Mouse (Mus musculus) stomach, embryonic 16.5 days (tissue): ENCODE data around the gene Foxred1. TPM values are rescaled to one million over a fixed set of nuclear protein-coding genes. Genes with fewer than 3 reads are reported as not detected.

Experiments
- ATAC-seq: fragments of 200-750 bp; cut with Nextera tagmentation; 2 replicates; pipeline ENCODE4 v1.8.0; 2017; ENCODE audit warnings: moderate number of reproducible peaks, moderate TSS enrichment; ENCODE audit not compliant: insufficient read depth, low FRiP score
- H3K27ac ChIP-seq: fragments of 300-500 bp; sonication (generic); 2 replicates; pipeline ENCODE4 v1.5.1; 2014; ENCODE audit warnings: low read length
- H3K27me3 ChIP-seq: fragments of 300-500 bp; sonication (generic); 2 replicates; pipeline ENCODE4 v1.6.1; 2014; ENCODE audit warnings: low read length, control low read depth, mixed read lengths; ENCODE audit not compliant: control insufficient read depth, insufficient read depth
- H3K36me3 ChIP-seq: fragments of 300-500 bp; sonication (generic); 2 replicates; pipeline ENCODE4 v1.6.1; 2014; ENCODE audit warnings: low read length; ENCODE audit not compliant: control insufficient read depth, insufficient read depth
- H3K4me1 ChIP-seq: fragments of 300-500 bp; sonication (generic); 2 replicates; pipeline ENCODE4 v1.6.1; 2014; ENCODE audit warnings: low read length, control low read depth, mixed read lengths; ENCODE audit not compliant: control insufficient read depth, insufficient read depth
- H3K4me2 ChIP-seq: fragments of 300-500 bp; sonication (generic); 2 replicates; pipeline ENCODE4 v1.6.1; 2014; ENCODE audit warnings: low read depth, low read length, mixed read lengths
- H3K4me3 ChIP-seq: fragments of 300-500 bp; sonication (generic); replicated peaks from 2 replicates; pipeline ENCODE4 v1.5.1; 2014; ENCODE audit warnings: mild to moderate bottlenecking, low read length
- H3K9ac ChIP-seq: fragments of 300-500 bp; sonication (generic); 2 replicates; pipeline ENCODE4 v1.6.1; 2014; ENCODE audit warnings: low read length
- H3K9me3 ChIP-seq: fragments of 300-500 bp; sonication (generic); replicated peaks from 2 replicates; pipeline ENCODE4 v1.6.1; 2016; ENCODE audit warnings: low read length, control low read depth; ENCODE audit not compliant: control insufficient read depth
- WGBS: fragments of 180-500 bp; shearing (Covaris S2); extraction: QIAGEN DNeasy Blood & Tissue Kit; methylation state at CpG from one replicate; pipeline ENCODE4 v1.1.7; 2014; 5-methylcytosine and 5-hydroxymethylcytosine counted together
- polyA plus RNA-seq: library from polyadenylated mRNA; unstranded; fragments of >200 nt; fragmentation: Nextera tagmentation; extraction: Ambion mirVana; gene quantifications from 2 replicates; pipeline ENCODE4 v1.2.1, GENCODE M21; 2015

Foxred1 gene
- polyA plus RNA-seq, 1 experiment from 2014 or later = 41.8 TPM

DNA sequence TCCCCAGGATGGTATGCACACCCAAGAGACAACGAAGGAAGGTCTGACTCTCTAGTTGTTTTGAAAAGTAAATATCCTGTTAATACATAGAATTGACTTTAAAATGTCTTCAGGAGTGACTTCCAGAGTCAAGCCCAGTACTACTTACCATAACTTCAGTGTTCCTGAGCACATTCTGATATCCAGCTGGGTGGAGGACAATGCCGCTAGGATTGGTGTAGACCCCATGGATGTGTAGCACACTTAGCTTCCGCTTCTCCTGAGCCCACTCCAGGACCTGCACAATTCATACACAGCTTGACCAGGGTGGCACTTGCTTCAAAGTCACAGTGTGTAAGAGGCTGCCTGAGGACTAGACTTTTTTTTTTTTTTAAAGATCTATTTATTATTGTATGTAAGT is 12.6 kb upstream of the Foxred1 start:
- Histone ChIP-seq H3K27ac (no peak overlapping the region), H3K27me3 (no peaks in the 10 kb centered on the region), H3K9ac (no peak overlapping the region), H3K4me2 (no peak overlapping the region), H3K4me3 (no peak overlapping the region), H3K9me3 (no peaks in the 10 kb centered on the region), H3K4me1 (no peaks in the 10 kb centered on the region), H3K36me3 (peaks cover 8% of the 10 kb centered on the region)
- no peak for ATAC-seq
- 97% methylated on average over 3 of the region's 3 CpGs for WGBS

DNA sequence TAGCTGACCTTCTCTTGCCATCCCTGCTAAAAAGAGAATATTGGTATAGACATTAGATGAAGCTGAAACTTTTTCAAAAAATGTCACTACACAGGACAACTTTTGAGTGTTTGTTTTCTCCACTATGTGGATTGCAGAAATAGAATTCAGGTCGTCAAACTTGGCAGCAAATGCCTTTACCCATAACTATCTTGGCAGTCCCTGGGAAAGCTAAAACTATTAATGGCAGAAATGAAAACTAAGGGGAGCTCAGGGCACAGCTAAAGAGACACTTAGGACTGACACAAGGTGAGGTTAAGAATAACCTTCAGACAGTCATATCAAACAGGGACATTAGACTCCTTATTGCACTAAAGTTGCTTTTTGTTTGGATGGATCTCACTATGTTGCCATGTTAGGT is 7.1 kb upstream of the Foxred1 start:
- 75% methylated on average over 1 of the region's 1 CpGs for WGBS

GRCm38 (mm10) chr9:35211573-35212511 is 987 bp upstream of the Foxred1 start:
- H3K36me3 ChIP-seq = peaks cover 19% of the 10 kb centered on the region
- peak overlapping the region; percentile 74 for H3K27ac ChIP-seq
- H3K4me2 ChIP-seq = peak overlapping the region; percentile 78
- H3K27me3 ChIP-seq = no peaks in the 10 kb centered on the region
- H3K4me3 ChIP-seq = peak overlapping the region; percentile 91
- H3K9me3 ChIP-seq = no peaks in the 10 kb centered on the region
- peaks cover 15% of the 10 kb centered on the region for H3K4me1 ChIP-seq
- H3K9ac ChIP-seq = peak overlapping the region; percentile 94
- 24% methylated on average over 26 of the region's 26 CpGs for WGBS
- ATAC-seq = no peak

More for the DNA sequence above, 7.1 kb upstream of the Foxred1 start:
- no peak overlapping the region for H3K27ac ChIP-seq
- no peaks in the 10 kb centered on the region for H3K27me3 ChIP-seq
- no peak for ATAC-seq
- H3K4me1 ChIP-seq = no peaks in the 10 kb centered on the region
- no peaks in the 10 kb centered on the region for H3K9me3 ChIP-seq
- no peak overlapping the region for H3K4me3 ChIP-seq
- H3K9ac ChIP-seq = no peak overlapping the region
- no peak overlapping the region for H3K4me2 ChIP-seq
- H3K36me3 ChIP-seq = peaks cover 29% of the 10 kb centered on the region

GRCm38 (mm10) chr9:35204421-35204820 is 6.4 kb downstream of the Foxred1 start:
- H3K4me1 ChIP-seq = 0 out of 2 replicates have a peak, but pooled peaks cover 7% of the 10 kb centered on the region
- no peak overlapping the region for H3K9ac ChIP-seq
- H3K4me2 ChIP-seq = no peak overlapping the region
- no peak overlapping the region for H3K27ac ChIP-seq
- H3K36me3 ChIP-seq = peaks cover 18% of the 10 kb centered on the region
- H3K9me3 ChIP-seq = no peaks in the 10 kb centered on the region
- H3K27me3 ChIP-seq = no peaks in the 10 kb centered on the region
- ATAC-seq = no peak
- no peak overlapping the region for H3K4me3 ChIP-seq
- whole genome bisulfite sequencing = 91% methylated on average over 2 of the region's 2 CpGs

DNA sequence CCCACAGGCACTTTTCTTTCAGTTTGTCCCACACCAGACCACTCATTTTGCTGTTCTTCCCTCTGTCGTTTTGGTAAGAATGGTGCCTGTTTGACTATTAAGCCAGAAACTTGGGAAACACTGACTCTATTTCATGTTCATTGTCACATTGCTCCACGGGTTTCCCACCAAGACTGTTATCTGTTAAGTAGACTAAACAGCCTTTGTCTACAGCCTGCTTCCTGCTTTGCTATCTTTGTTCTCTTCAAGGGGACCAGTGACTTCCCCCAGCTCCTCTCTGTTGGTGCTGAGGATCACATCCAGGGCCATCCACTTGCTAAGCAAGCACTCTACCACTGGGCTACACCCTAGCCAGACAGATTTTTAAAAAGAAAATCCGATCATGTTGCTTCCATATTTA is 7.3 kb downstream of the Foxred1 start:
- 55% methylated on average over 3 of the region's 3 CpGs for WGBS
- no peak overlapping the region for H3K9ac ChIP-seq
- H3K4me3 ChIP-seq = no peak overlapping the region
- 0 out of 2 replicates have a peak, but pooled peaks cover 9% of the 10 kb centered on the region for H3K4me1 ChIP-seq
- peaks cover 18% of the 10 kb centered on the region for H3K36me3 ChIP-seq
- H3K27me3 ChIP-seq = no peaks in the 10 kb centered on the region
- no peak overlapping the region for H3K4me2 ChIP-seq
- no peak overlapping the region for H3K27ac ChIP-seq
- no peak for ATAC-seq
- no peaks in the 10 kb centered on the region for H3K9me3 ChIP-seq

- no peak for ATAC-seq
- H3K36me3 ChIP-seq = peaks cover 5% of the 10 kb centered on the region
- H3K4me1 ChIP-seq = 0 out of 2 replicates have a peak, but pooled peaks cover 9% of the 10 kb centered on the region
- H3K27ac ChIP-seq = no peak overlapping the region
- no peaks in the 10 kb centered on the region for H3K27me3 ChIP-seq
- H3K4me3 ChIP-seq = peak overlapping the region; percentile 58
- peak overlapping the region; percentile 77; the same call in 1 of the 2 replicates for H3K9ac ChIP-seq
- H3K4me2 ChIP-seq = peak overlapping the region; percentile 63
- 43% methylated on average over 9 of the region's 9 CpGs for WGBS
- H3K9me3 ChIP-seq = no peaks in the 10 kb centered on the region
Measured at GRCm38 (mm10) chr9:35200529-35201060, 10.3 kb downstream of the Foxred1 start.

GRCm38 (mm10) chr9:35199772-35200471 is 10.9 kb downstream of the Foxred1 start, which contains the start of the genes Srpr and Tirap:
TSS of gene Srpr (plus strand) at chr9:35200175.
TSS of gene Tirap (minus strand) at chr9:35200291.
- H3K27ac ChIP-seq = peak within 1 kb of the TSS; percentile 53
- peak within 1 kb of the TSS; percentile 58 for H3K4me3 ChIP-seq
- no peaks in the 10 kb centered on the region for H3K9me3 ChIP-seq
- H3K36me3 ChIP-seq = no peaks in the 10 kb centered on the region; the same call in 1 of the 2 replicates
- ATAC-seq = peak; percentile 93
- under 1% methylated on average over 44 of the region's 44 CpGs for WGBS
- 0 out of 2 replicates have a peak, but pooled peaks cover 9% of the 10 kb centered on the region for H3K4me1 ChIP-seq
- H3K27me3 ChIP-seq = no peaks in the 10 kb centered on the region
- H3K4me2 ChIP-seq = peak within 1 kb of the TSS; percentile 63
- peak within 1 kb of the TSS; percentile 77 for H3K9ac ChIP-seq

DNA sequence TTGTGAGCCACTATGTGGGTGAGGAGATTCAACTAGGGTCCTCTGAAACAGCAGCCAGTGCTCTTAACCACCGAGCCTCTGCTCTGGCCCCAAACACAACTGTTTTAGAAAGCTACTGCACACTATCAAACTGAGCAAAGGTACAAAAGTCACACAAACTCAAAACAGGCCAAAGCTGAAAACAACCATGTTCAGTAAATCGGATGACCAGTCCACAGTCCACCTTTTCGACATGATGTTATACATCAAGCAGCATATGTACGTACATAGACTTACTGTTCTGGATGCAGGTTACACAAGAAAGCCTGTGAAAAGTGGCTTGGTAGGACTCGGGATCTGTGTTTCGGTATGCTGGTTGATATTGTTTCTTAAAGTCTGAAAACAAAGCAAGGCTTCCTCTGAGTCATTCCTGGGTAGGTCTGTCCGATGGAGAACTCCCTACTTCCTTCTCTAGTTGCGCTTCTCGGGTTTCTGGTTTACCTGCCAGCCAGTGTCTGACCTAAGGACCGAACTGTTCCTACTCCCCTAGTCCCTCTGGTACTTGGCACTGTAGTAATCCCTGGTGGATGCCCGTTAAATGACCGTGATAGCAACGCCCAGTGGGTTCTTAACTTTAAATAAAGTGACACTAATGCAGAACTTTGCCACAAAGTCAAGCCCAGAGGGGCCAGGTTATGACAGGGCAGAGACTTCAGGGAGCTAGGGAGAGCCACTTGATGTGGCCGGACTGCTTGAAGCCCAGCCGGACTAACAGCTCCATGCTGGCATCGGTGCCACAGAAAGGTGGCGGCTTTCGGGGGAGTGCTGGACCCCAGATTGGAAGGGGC is 11.7 kb downstream of the Foxred1 start:
- Histone ChIP-seq H3K4me1 (0 out of 2 replicates have a peak, but pooled peaks cover 9% of the 10 kb centered on the region), H3K27me3 (no peaks in the 10 kb centered on the region), H3K9me3 (no peaks in the 10 kb centered on the region), H3K4me3 (peak overlapping the region; percentile 58), H3K4me2 (peak overlapping the region; percentile 63), H3K36me3 (no peaks in the 10 kb centered on the region), H3K27ac (peak overlapping the region; percentile 53), H3K9ac (peak overlapping the region; percentile 77)
- peak; percentile 63 for ATAC-seq
- WGBS = 23% methylated on average over 18 of the region's 18 CpGs
